Mouse (Mus musculus): ENCODE measurements around the gene Sema5a.

Sema5a gene

DNA sequence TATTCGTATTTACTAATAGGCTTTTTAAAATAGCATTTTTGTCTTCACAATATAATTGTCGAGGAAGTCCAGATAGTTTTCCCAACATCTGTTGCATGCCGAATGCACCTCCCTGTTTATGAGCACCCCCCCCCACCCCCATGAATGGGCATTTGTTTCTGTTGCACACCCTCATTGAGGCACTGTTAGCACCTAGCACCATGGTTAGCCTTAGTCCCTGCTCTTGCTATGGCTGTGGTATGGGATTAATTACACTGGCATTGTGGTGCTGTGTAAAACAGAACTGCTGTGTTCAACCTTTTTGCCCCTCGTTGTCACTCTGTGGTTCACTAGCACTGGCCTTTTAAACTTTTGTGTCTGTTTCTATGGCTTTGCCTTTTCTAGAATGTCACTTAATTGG lies 56.4 kb downstream of the Sema5a start:
- in situ Hi-C loops (cut with MboI, MseI) = no loop called here

DNA sequence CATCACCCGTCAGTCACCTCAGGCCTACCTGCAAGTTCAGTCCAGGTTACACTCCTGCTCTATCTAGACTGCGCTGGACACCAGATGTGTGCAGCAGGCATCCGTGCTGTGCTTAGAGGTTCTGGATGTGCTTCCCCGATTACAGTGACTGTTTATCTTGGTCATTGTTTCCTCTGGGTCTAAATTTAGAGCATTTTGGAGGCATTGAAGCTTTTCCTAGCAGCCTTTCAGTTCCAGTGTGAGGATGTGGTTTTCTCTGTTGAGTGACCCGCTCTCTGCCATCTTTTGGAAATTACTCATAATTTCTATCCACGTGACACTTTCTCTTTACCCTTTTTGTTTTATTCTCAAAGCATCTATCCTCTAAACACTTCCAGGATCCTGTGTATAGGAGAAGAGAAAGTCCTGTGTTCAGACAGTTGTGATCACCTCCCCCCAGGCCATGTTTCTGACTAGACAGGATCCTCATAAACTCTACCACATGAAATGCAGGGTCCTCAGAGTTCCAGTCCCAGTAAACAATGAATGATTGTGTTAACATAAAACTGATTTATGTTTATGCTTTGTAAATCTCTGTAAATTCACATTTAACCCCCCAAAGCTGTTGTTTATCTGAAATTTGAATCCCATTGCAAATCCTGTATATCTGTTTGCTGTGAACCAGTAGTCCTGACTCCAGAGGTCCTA lies 62.1 kb downstream of the Sema5a start:
- in situ Hi-C loops (cut with MboI, MseI) = no loop called here

- in situ Hi-C loops (cut with MboI, MseI) = no loop called here
Observed at GRCm38 (mm10) chr15:32310834-32311233, 66.2 kb downstream of the Sema5a start.

GRCm38 (mm10) chr15:32311287-32311686 lies 66.7 kb downstream of the Sema5a start:
- in situ Hi-C loops (cut with MboI, MseI) = no loop called here

GRCm38 (mm10) chr15:32317074-32317473 lies 72.5 kb downstream of the Sema5a start:
- in situ Hi-C loops (cut with MboI, MseI) = no loop called here

GRCm38 (mm10) chr15:32320739-32321138 lies 76.1 kb downstream of the Sema5a start:
- in situ Hi-C loops (cut with MboI, MseI) = no loop called here

- in situ Hi-C loops (cut with MboI, MseI) = no loop called here
Observed at GRCm38 (mm10) chr15:32322455-32323220, 78.0 kb downstream of the Sema5a start.

GRCm38 (mm10) chr15:32323224-32323623 lies 78.6 kb downstream of the Sema5a start:
- in situ Hi-C loops (cut with MboI, MseI) = no loop called here

- in situ Hi-C loops (cut with MboI, MseI) = no loop called here
Observed at GRCm38 (mm10) chr15:32324105-32324504, 79.5 kb downstream of the Sema5a start.

DNA sequence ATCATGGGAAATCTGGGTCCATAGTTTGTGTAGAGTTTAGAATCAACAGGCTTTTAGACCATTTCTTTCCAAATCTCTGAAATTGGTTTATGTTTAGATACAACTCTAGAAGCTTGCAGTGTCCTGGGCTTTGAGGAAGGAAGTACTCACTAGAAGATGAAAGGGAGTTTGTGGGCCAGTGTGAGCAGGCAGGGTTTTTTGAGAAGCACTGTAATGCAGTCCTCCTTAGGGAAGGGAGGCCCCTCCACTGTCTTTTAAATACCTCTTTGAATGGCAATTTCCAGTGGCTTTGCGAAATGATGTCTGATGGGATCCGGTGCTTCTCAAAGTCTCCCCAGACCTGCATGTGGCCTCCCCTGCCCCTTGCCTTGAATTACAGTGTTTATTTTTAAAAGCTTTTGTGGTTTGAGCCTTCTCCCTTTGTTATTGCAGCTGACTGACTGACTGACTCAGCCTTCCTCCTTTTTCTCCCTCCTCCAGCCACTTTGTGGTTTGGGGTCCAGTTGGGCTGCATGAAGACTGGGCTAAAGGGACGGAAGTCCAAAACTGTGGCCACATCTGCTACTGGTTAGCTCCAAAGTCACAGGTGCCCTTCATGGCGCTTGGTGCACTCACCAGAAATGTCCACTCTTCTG lies 83.9 kb downstream of the Sema5a start:
- in situ Hi-C loops (cut with MboI, MseI) = no loop called here

- in situ Hi-C loops (cut with MboI, MseI) = no loop called here
Observed at GRCm38 (mm10) chr15:32329670-32330330, 85.2 kb downstream of the Sema5a start.

DNA sequence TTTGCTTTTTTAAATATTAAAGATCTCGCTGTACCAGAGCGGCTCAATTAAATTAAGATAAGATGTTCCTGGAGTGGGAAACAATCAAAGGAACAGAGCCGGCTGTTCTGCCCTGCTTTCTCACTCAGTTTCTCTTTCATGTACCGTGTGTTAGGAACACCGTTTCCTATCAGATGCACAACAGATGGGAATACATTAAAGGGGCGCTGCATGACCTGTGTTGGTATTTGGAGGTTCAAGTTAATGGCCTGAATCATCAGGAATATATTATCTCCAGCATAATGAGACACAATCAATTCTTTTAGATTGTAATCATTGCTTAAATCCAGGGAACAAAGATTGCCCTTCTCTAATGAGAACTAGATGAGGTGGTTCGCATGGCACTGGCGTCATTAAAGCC lies 85.8 kb downstream of the Sema5a start:
- in situ Hi-C loops (cut with MboI, MseI) = no loop called here

DNA sequence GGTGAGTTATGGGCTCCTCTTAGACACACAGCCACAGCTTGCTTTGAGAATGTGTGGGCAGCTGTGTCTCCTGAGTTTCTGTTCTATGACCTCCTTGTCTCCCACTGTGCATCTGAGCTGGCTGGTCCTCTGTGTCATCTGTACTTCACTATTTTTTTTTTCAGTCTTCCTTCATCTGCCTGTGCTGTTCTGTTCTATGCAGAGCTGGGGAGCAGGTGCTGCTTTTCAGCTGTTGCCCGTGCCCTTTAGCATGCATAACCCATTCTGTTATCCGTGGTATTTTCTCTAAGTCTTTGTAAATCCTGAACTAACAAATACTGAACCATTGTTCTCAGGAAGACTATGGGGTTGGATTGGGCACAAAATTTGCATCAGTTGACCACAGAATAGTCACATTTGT lies 86.4 kb downstream of the Sema5a start:
- in situ Hi-C loops (cut with MboI, MseI) = no loop called here

- in situ Hi-C loops (cut with MboI, MseI) = no loop called here
Observed at GRCm38 (mm10) chr15:32333456-32333855, 88.8 kb downstream of the Sema5a start.

- in situ Hi-C loops (cut with MboI, MseI) = no loop called here
Observed at GRCm38 (mm10) chr15:32337810-32338209, 93.2 kb downstream of the Sema5a start.

DNA sequence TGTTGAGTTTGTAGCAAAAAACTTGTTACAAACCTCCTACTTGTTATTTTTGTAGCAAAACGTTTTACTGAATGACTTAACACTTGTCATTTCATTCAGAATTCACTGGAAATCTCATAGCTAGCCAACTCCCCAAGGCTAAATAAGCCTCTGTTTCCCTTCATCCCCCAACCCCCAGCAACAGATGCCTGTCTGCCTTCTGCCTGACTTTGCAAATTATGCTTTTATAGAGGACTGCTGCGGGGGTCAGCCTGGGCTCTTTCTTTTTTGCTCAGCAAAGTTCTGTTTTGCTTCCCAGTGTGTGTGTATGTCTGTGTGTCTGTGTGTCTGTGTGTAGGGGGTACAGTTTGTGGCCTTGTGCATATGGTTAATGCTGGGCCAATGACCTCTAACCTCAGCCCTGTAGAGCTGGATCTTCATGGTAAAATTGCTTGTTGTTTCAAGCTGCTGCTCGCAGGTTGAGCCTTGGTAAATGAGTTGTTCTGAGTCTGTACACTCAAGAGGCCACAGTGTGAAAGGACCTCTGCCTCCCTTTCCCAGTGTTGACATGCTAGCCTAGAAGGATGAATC lies 94.2 kb downstream of the Sema5a start:
- in situ Hi-C loops (cut with MboI, MseI) = no loop called here

DNA sequence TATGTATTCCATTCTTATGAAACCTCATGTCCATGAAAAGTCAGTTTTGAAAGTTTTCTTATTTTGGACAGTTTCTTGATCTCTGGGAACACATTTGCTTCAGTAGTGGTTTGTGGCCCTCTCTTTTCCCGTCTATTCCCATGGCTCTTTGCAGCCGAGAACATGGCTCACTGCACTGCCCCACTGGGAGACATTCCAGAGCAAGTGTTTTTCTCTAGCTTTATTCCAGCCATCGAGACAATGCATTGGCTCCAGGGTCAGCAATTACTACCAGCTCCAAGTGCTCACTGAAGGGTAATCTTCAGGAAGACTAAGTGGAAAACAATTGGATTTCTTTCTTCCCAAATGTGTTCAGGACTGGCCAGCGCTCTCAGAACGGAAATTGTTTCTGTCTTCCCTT lies 94.8 kb downstream of the Sema5a start:
- in situ Hi-C loops (cut with MboI, MseI) = no loop called here

DNA sequence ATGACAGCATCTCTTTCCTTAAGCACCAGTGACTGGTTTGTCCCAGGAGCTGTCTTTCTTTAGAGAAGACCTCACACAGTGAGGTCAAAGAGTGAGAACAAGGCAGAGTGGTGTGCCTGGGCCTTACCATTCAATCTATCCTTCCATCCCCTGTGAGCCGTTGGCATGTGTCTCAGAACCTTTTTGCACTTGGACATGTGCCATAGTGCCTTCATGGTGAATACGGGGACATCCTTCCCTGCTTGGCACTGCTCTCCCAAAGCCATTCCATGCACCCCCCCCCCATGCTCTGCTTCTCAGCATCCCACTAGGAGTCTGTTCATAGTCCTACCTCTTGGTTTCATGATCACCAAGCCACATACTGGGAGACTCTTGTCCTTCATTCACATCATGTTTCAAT lies 96.8 kb downstream of the Sema5a start:
- in situ Hi-C loops (cut with MboI, MseI) = no loop called here

DNA sequence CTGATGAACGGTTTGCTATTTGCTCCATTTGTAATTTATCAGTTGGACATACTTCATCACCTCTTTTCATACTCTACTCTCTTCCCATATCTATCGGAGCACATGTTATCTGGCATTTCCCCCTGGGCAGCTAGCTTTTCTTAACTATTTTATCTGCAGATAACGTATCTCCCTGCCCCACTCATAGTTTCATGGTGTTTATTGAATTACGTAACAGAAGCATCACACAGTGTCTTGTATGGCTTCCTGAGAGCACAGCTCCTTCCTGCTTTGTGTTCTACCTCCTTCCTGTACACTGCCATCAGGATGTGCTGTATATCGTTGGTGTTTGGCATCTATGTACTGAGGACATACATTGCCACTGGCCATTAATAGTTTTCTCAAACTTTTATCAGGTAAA lies 98.9 kb downstream of the Sema5a start:
- in situ Hi-C loops (cut with MboI, MseI) = no loop called here

- in situ Hi-C loops (cut with MboI, MseI) = no loop called here
Observed at GRCm38 (mm10) chr15:32347315-32347714, 102.7 kb downstream of the Sema5a start.

DNA sequence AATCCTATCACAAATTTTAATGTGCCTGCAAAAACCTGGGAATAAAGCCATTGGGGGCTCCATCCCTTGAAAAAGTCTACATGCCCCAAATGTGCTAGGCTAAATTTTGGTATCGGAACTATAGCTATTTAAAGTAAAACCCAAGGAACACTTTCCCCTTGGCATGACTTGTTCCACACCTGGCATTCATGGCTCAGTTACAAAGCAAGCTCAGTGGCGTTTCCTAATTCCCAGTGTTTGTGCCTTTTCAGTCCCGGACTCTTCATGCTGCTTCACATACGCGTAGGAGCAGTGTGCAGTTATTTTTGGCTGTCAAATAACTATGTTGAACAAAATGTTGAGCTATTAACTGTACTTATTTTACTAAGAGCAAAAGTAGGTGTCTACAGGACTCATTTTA lies 104.7 kb downstream of the Sema5a start:
- in situ Hi-C loops (cut with MboI, MseI) = no loop called here

DNA sequence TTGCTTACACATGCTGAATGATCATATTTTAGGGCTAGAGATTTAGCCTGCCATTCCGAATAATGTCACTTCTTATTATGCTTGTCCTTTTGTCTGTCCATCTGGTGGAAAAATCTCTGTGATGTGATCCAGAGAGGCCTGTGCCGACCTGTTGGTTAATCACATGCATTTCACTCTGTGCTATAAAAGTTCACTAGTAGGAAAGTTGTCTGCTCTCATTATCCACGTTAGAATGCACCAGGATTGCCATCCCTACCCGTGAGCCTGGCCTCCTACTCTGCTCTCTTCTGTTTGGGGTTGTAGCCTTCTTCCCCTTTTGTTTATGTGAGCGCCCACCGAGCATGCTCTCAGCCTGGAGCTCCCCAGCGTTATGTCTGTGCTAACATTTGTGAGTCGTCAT lies 108.4 kb downstream of the Sema5a start:
- in situ Hi-C loops (cut with MboI, MseI) = no loop called here
